In genomic region chr7:135165155-135165554, GRCm38 (mm10) we compare ENCODE assay signal across 9 mouse cellular contexts.
A peak's percentile ranks its signal among the peaks of the same experiment; 100 is the strongest.
DNase-seq lines count a peak whose midpoint lies in the region; ATAC-seq and TF ChIP-seq lines count a peak whose summit lies in the region.
"Had no signal": no experiment of that assay in that cellular context is flagged by ENCODE, and none has a peak within 500 bp of the region (broad histone marks: within the 10 kb centered on the region; RNA-seq: fewer than 3 reads in every experiment).

No protein-coding gene starts in this region.

- H3K9me3 ChIP-seq in heart, embryonic 12.5 days (replicated peaks): no peaks in the 10 kb centered on the region
- H3K9me3 ChIP-seq in embryonic facial prominence, embryonic 11.5 days (replicated peaks; ENCODE audit: control insufficient read depth, low read length): no peaks in the 10 kb centered on the region
- H3K9me3 ChIP-seq in intestine, postnatal 0 days (ENCODE audit: control insufficient read depth): no peaks in the 10 kb centered on the region
- no peaks in the 10 kb centered on the region for H3K9me3 ChIP-seq in midbrain, postnatal 0 days (ENCODE audit: low read length)

- H3K4me3 ChIP-seq in heart, embryonic 12.5 days: no peak overlapping the region
- no peak overlapping the region for H3K4me3 ChIP-seq in embryonic facial prominence, embryonic 11.5 days (ENCODE audit: low read depth, low read length)
- no peak overlapping the region for H3K4me3 ChIP-seq in intestine, postnatal 0 days (ENCODE audit: low read depth, low read length)
- H3K4me3 ChIP-seq in midbrain, postnatal 0 days (ENCODE audit: low read depth, low read length): no peak overlapping the region

- H3K27ac ChIP-seq in heart, embryonic 12.5 days (ENCODE audit: poor library complexity, severe bottlenecking): no peak overlapping the region
- no peak overlapping the region for H3K27ac ChIP-seq in embryonic facial prominence, embryonic 11.5 days (replicated peaks; ENCODE audit: low read depth, low read length)
- H3K27ac ChIP-seq in intestine, postnatal 0 days (ENCODE audit: low read depth, low read length): no peak overlapping the region
- H3K27ac ChIP-seq in midbrain, postnatal 0 days (ENCODE audit: low read depth, low read length): no peak overlapping the region

- no peak; the same call in 1 of the 2 replicates for ATAC-seq in heart, embryonic 12.5 days (ENCODE audit: insufficient number of reproducible peaks, low FRiP score)
- 0 out of 2 replicates have a peak, but pooled peaks have one; percentile 44 for ATAC-seq in embryonic facial prominence, embryonic 11.5 days (replicated peaks; ENCODE audit: insufficient number of reproducible peaks, low FRiP score, low TSS enrichment, low read depth)
- ATAC-seq in intestine, postnatal 0 days: no peak
- no peak for ATAC-seq in midbrain, postnatal 0 days (ENCODE audit: low FRiP score)

- no peaks in the 10 kb centered on the region for H3K27me3 ChIP-seq in heart, embryonic 12.5 days (replicated peaks)
- H3K27me3 ChIP-seq in embryonic facial prominence, embryonic 11.5 days (ENCODE audit: control insufficient read depth, insufficient read depth, low read length): no peaks in the 10 kb centered on the region
- no peaks in the 10 kb centered on the region for H3K27me3 ChIP-seq in intestine, postnatal 0 days (replicated peaks; ENCODE audit: control insufficient read depth, insufficient read depth, low read length)
- H3K27me3 ChIP-seq in midbrain, postnatal 0 days (ENCODE audit: insufficient read depth, low read length): no peaks in the 10 kb centered on the region

- DNase-seq in heart, adult 8-10 months (ENCODE audit: low spot score): peak; percentile 13
- DNase-seq in adrenal gland, postnatal 36 days: peak; percentile 50 to 70
- DNase-seq in embryonic facial prominence, embryonic 11.5 days (ENCODE audit: low spot score): peak; percentile 75
- DNase-seq in left cerebral cortex, adult 8-10 months (ENCODE audit: low spot score in 2 of 2): peak; percentile 28 to 44
- peak; percentile 67 for DNase-seq in midbrain, postnatal 0 days (ENCODE audit: low spot score)
- peak; percentile 10 for DNase-seq in yolk sac, embryonic 10.5 days (ENCODE audit: low spot score)

- H3K9ac ChIP-seq in heart, embryonic 12.5 days: no peak overlapping the region
- no peak overlapping the region for H3K9ac ChIP-seq in embryonic facial prominence, embryonic 11.5 days (replicated peaks; ENCODE audit: low read length)
- no peak overlapping the region for H3K9ac ChIP-seq in intestine, postnatal 0 days (ENCODE audit: low read depth, low read length)
- no peak overlapping the region for H3K9ac ChIP-seq in midbrain, postnatal 0 days (replicated peaks; ENCODE audit: low read length, poor library complexity, severe bottlenecking)

- peak; percentile 86 for TF ChIP-seq CTCF in intestine, postnatal 0 days (IDR thresholded peaks at IDR 0.05; ENCODE audit: low read depth)
- TF ChIP-seq CTCF in midbrain, postnatal 0 days (IDR thresholded peaks at IDR 0.05): peak; percentile 67

- peaks cover 61% of the 10 kb centered on the region for H3K36me3 ChIP-seq in heart, embryonic 12.5 days
- H3K36me3 ChIP-seq in embryonic facial prominence, embryonic 11.5 days (replicated peaks; ENCODE audit: control insufficient read depth, insufficient read depth, low read depth, low read length): no peaks in the 10 kb centered on the region
- H3K36me3 ChIP-seq in intestine, postnatal 0 days (ENCODE audit: control insufficient read depth, insufficient read depth): peaks cover 44% of the 10 kb centered on the region
- no peaks in the 10 kb centered on the region for H3K36me3 ChIP-seq in midbrain, postnatal 0 days (ENCODE audit: insufficient read depth, low read length)
- H3K36me3 ChIP-seq: G1E had no signal

- H3K4me1 ChIP-seq in heart, embryonic 12.5 days (replicated peaks): no peaks in the 10 kb centered on the region
- no peaks in the 10 kb centered on the region for H3K4me1 ChIP-seq in embryonic facial prominence, embryonic 11.5 days (ENCODE audit: control insufficient read depth, insufficient read depth, low read length)
- H3K4me1 ChIP-seq in intestine, postnatal 0 days (replicated peaks; ENCODE audit: control insufficient read depth, insufficient read depth, low read length): no peaks in the 10 kb centered on the region
- no peaks in the 10 kb centered on the region for H3K4me1 ChIP-seq in midbrain, postnatal 0 days (ENCODE audit: insufficient read depth, low read length)

- no peak overlapping the region for H3K4me2 ChIP-seq in heart, embryonic 12.5 days
- H3K4me2 ChIP-seq in embryonic facial prominence, embryonic 11.5 days (ENCODE audit: low read depth, low read length): no peak overlapping the region
- no peak overlapping the region for H3K4me2 ChIP-seq in intestine, postnatal 0 days (replicated peaks; ENCODE audit: low read depth)
- H3K4me2 ChIP-seq in midbrain, postnatal 0 days (ENCODE audit: low read depth, low read length, poor library complexity, severe bottlenecking): no peak overlapping the region

- WGBS in heart, embryonic 12.5 days: 34% methylated on average over 3 of the region's 3 CpGs
- WGBS in embryonic facial prominence, embryonic 11.5 days: 30% methylated on average over 3 of the region's 3 CpGs
- 38% methylated on average over 3 of the region's 3 CpGs for WGBS in intestine, postnatal 0 days
- WGBS in midbrain, postnatal 0 days: 33% methylated on average over 3 of the region's 3 CpGs

Comparison
In these comparisons a context has a peak if more than half of its experiments do, and no peak if none do; other contexts are left out.
1. DNase-seq: peak in every context shown above with its lines; median percentile 75 in embryonic facial prominence, embryonic 11.5 days; 67 in midbrain, postnatal 0 days; 60 in adrenal gland, postnatal 36 days; 36 in left cerebral cortex, adult 8-10 months; 13 in heart, adult 8-10 months; 10 in yolk sac, embryonic 10.5 days.